Mouse (Mus musculus) cerebellum, postnatal 4 days (tissue): Measurements from ENCODE around the gene Ccdc71.

Source experiments
- DNase-seq, 2 experiments: peaks; one replicate each; pipeline ENCODE4 v3.0.0; 2022; ENCODE audit warnings: low spot score in 2 of 2, mixed read lengths in 1 of 2

Gene Ccdc71

GRCm38 (mm10) chr9:108460319-108461178 is at the start of gene Ccdc71:
Gene Ccdc71 (plus strand): TSS chr9:108460527.
- DNase-seq = peak; percentile 76 to 87

GRCm38 (mm10) chr9:108411381-108411942 is 48.9 kb upstream of the Ccdc71 start:
- no peak for DNase-seq

- no peak for DNase-seq
Observed at GRCm38 (mm10) chr9:108412221-108412620, 48.1 kb upstream of the Ccdc71 start.

- DNase-seq = no peak
Observed at GRCm38 (mm10) chr9:108428384-108428783, 31.9 kb upstream of the Ccdc71 start, which contains the start of gene Ccdc36. Gene Ccdc36 (minus strand): TSS chr9:108428484.

GRCm38 (mm10) chr9:108431431-108432067 is 28.8 kb upstream of the Ccdc71 start:
- DNase-seq = no peak

GRCm38 (mm10) chr9:108436182-108436581 is 24.1 kb upstream of the Ccdc71 start, which contains the start of gene BC048562:
Gene BC048562 (plus strand): TSS chr9:108436482.
- DNase-seq = no peak

- no peak for DNase-seq
Observed at GRCm38 (mm10) chr9:108439176-108439575, 21.2 kb upstream of the Ccdc71 start.

- no peak for DNase-seq
Observed at GRCm38 (mm10) chr9:108440485-108440884, 19.8 kb upstream of the Ccdc71 start.

- DNase-seq = no peak
Observed at GRCm38 (mm10) chr9:108441236-108441919, 18.9 kb upstream of the Ccdc71 start.

GRCm38 (mm10) chr9:108445125-108445524 is 15.2 kb upstream of the Ccdc71 start:
- no peak for DNase-seq

GRCm38 (mm10) chr9:108449860-108450259 is 10.5 kb upstream of the Ccdc71 start:
- peak in 1 of 2 experiments; percentile 70 for DNase-seq

GRCm38 (mm10) chr9:108450292-108451169 is 9.8 kb upstream of the Ccdc71 start:
- DNase-seq = peak in 1 of 2 experiments; percentile 39

GRCm38 (mm10) chr9:108451170-108451493 is 9.2 kb upstream of the Ccdc71 start:
- DNase-seq = no peak

GRCm38 (mm10) chr9:108451519-108452160 is 8.7 kb upstream of the Ccdc71 start:
- DNase-seq = no peak

- DNase-seq = peak; percentile 91 to 93
Observed at GRCm38 (mm10) chr9:108452291-108452906, 7.9 kb upstream of the Ccdc71 start.

- DNase-seq = no peak
Observed at GRCm38 (mm10) chr9:108452911-108453310, 7.4 kb upstream of the Ccdc71 start.

GRCm38 (mm10) chr9:108453458-108453857 is 6.9 kb upstream of the Ccdc71 start:
- DNase-seq = no peak

- no peak for DNase-seq
Observed at GRCm38 (mm10) chr9:108454429-108454828, 5.9 kb upstream of the Ccdc71 start.

GRCm38 (mm10) chr9:108455747-108456571 is 4.4 kb upstream of the Ccdc71 start:
- no peak for DNase-seq
